Mouse (Mus musculus) cerebellum, adult 9-10 months (tissue): Measurements from ENCODE around the gene Supt5.
"Not testable (repeated sequence)": the region's sequence is repeated elsewhere in the genome, so short reads cannot be mapped to it uniquely, and the experiment has no call there.

Experiments
- DNase-seq: peaks from one replicate; pipeline ENCODE4 v3.0.0; 2022

Supt5 gene

GRCm38 (mm10) chr7:28338108-28338998 lies at the start of gene Supt5:
TSS of gene Supt5 (minus strand) at chr7:28338746.
- peak; percentile 97 for DNase-seq

DNA sequence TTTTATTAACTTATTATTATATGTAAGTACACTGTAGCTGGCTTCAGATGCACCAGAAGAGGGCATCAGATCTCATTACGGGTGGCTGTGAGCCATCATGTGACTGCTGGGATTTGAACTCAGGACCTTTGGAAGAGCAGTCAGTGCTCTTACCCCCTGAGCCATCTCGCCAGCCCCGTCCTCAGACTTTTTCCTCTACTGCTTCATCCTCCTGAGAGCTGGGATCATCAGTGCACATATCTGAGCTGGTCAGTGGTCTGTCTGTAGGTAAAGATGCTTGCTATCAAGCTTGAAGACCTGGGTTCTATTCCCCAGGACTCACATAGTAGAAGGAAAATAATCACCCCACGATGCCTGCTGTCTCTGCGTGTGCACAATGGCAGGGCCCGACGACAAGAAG lies 48.8 kb upstream of the Supt5 start:
- not testable (repeated sequence) for DNase-seq

DNA sequence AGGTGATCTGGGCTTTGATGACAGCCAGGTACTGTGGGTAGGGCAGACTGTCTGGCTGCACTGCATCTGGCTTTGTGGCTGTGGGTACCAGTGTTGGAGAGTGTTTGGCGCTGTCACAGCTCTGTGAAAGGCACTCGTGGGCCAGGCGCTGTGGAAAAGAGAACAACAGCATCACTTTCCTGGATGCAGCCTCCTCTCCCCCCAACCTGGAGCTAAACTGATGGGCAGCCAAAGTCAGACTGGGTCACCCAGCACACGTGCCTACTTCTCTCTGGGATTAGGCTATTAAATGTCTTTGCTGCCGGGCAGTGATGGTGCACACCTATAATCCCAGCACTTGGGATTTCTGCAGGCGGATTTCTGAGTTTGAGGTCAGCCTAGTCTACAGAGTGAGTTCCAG lies 48.3 kb upstream of the Supt5 start:
- DNase-seq: not testable (repeated sequence)

GRCm38 (mm10) chr7:28386462-28386861 lies 47.9 kb upstream of the Supt5 start:
- peak; percentile 72 for DNase-seq

DNA sequence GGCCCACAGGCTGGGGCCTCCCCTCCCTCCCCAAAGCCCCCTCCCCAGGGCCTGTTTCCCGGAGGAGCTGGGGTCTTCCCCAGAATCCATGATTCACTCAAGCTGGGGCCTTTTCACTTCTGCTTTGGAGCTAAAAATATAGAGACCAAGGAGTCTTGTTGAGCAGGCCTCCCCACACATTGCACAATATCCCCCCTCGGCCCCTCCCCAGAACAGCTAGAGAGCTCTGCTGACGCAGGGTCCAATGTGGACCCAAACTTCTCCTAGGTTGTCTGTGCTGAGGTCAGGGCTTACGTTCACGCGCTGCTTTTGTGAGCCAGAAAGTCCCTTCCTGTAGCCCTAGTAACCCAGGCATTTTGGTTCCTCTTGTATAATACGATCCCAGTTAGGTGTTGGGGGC lies 47.5 kb upstream of the Supt5 start:
- no peak for DNase-seq

GRCm38 (mm10) chr7:28385196-28385595 lies 46.6 kb upstream of the Supt5 start:
- DNase-seq: no peak

- no peak for DNase-seq
Measured at GRCm38 (mm10) chr7:28384162-28384561, 45.6 kb upstream of the Supt5 start.

DNA sequence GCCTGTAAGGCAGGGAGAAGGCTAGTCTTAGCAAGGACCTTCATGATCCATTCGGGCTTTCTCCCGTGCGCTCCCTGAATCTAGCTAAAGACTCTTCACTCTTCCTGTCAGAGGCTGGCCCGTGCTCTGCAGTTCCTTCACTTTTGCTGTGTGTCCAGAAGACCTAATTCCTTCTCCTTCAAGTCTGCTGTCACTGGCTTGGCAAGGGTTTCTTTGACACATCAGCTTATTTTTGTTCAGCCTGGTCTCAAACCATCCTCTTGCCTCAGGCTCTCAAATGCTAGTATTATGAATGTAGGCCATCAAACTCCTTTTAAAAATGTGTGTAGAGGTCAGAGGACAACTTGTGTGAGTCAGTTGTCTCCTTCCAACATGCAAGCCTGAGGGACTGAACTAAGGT lies 45.1 kb upstream of the Supt5 start:
- no peak for DNase-seq

GRCm38 (mm10) chr7:28382981-28383396 lies 44.4 kb upstream of the Supt5 start:
- DNase-seq: no peak

- no peak for DNase-seq
Measured at GRCm38 (mm10) chr7:28382347-28382951, 43.9 kb upstream of the Supt5 start.

DNA sequence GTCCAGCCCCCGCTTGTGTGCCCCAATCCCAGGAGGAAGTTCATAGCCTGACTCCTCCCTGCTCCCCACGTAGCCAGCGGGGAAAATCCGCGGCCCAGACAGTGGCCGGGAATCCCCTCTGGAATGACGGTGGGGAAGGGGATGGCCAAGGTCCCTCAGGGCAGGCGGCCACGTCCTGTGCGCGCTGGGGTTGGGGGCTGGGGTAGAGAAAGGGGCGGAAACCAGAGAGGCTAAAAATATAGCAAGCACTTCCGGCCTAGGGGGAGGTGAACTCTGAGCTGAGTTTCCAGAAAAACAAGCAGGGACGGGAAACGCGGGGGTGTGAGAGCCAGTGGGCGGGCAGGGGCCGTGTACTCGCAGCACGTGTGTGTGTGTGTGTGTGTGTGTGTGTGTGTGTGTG lies 43.4 kb upstream of the Supt5 start:
- no peak for DNase-seq

- no peak for DNase-seq
Measured at GRCm38 (mm10) chr7:28381017-28381790, 42.7 kb upstream of the Supt5 start.

- DNase-seq: no peak
Measured at GRCm38 (mm10) chr7:28380237-28381016, 41.9 kb upstream of the Supt5 start, which contains the start of gene Zfp36. TSS of gene Zfp36 (minus strand) at chr7:28380253.

GRCm38 (mm10) chr7:28378769-28379651 lies 40.5 kb upstream of the Supt5 start:
- peak; percentile 72 for DNase-seq

GRCm38 (mm10) chr7:28378066-28378690 lies 39.6 kb upstream of the Supt5 start:
- no peak for DNase-seq

GRCm38 (mm10) chr7:28377190-28378065 lies 38.9 kb upstream of the Supt5 start:
- DNase-seq: no peak

DNA sequence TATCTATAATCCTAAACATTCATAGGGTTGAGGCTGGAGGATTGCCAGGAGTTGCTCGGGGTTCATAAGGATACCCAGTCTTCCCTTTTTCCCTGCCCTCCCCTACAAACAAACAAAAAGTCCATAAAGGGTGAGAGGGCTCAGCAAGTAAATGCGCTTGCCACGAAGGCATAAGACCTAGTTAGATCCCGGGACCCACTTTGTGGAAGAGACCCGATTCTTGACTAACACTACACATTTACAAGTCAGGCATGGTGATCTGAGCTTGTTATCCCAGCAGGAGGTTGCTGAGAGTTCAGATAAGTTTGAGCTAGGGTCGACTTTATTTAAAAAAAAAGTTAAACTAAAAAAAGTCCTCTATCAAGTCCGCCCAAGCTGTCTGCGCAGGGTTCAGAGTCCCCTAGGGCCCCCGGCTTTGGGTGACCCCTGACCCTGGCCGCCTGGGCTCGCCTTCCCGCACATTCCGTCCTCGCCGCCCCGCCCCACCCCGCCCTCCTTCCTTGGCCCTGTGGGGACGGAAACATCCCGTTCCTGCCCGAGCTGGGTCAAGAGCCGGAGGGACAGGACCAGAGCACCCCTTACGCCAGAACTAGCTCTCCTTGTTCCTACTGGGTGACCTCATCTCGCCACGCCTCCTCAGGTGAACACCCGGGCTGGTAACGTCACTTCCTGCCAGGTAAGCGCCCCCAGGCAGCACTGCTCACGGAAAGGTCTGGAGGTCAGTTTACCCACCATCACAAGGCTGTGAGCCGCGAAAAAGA lies 37.6 kb upstream of the Supt5 start:
- DNase-seq: no peak

DNA sequence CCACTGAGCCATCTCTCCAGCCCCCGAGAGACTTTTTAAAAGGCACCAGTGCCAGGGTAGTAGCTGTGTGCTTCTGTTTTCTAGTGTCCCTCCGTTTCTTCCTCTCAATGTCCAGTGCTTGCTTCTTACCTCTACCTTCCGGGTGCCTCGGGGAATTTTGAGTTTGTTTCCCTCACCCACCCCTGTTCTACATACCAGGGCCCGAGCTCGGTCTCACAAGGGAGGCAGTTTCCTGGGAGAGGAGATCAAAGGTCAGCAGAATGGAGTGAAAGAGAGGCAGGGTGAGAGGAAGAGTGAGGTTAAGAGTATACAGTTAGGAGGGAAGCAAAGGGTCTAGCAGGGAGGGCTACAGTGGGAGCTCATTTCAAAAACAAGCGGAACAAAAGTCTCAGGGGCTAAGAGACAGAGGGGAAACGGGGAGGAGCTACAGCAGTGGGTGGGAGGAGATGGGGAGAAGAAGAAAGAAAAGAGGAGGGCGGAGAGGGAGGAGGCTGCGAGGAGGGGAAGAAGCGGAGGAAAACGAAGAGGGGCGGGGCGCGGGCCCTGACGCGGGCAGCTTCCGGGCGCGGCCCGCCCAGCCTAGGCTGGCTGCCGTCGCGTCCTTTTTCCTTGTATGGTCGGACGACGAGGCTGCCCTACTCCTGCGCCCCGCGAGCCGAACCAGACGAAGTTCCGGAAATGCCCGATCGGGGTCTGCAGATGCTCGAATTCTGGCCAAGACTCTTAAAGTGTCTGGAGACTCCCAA lies 36.8 kb upstream of the Supt5 start:
- peak; percentile 59 for DNase-seq
